Mouse (Mus musculus): ENCODE data around the gene Aldh4a1. TPM values are rescaled to one million over a fixed set of nuclear protein-coding genes. Genes with fewer than 3 reads are reported as not detected.

Gene Aldh4a1
- 1.2 TPM for polyA plus RNA-seq (2014; fragmentation: Illumina TruSeq; extraction: RNeasy Lipid Tissue Mini Kit (QIAGEN cat#74804); ENCODE audit: low read depth, low replicate concordance)

DNA sequence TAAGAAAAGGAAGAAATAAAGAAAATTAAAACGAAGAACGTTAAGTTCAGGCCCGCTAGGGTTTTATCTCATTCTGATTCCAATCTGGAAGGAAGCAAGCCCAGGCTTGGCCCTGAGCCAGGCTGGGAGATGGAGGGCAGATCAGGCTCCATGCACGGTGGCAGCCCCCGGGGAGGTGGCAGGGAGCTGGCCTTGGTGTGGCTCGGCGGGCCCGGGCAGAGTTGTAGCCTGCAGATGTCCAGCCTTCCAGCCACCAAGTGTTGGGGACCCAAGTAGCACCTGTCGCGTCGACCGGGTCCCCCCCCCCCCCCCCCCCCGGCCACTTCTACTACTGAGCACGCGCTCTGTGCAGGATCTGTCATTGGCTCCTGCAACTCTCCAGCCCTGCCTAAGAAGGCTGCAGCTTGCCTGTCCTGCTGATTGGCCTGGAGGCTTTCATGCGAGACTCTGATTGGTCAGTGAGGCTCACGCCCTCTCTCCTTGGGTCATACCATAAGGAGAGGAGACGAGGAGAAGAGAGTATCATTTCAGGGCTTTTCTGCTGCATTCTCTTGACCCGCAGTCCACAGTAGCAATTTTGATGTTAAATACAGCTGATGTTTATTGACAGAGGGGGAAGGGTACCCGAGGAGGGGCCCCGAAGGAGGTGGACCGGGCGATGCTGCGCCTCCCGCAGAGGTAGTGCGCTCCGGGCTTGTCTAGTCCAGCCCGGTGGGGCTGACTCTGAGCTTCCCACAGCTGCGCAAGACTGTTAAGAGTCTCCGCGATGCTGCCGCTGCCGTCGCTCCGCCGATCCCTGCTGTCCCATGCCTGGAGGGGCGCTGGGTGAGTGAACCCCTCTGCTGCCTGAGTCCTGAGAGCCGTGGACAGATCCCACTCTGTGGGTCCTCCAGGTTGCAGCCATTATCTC lies at the start of gene Aldh4a1:
Gene Aldh4a1, plus strand, starts transcription at position 494 of the 910 bp plus-strand sequence.

DNA sequence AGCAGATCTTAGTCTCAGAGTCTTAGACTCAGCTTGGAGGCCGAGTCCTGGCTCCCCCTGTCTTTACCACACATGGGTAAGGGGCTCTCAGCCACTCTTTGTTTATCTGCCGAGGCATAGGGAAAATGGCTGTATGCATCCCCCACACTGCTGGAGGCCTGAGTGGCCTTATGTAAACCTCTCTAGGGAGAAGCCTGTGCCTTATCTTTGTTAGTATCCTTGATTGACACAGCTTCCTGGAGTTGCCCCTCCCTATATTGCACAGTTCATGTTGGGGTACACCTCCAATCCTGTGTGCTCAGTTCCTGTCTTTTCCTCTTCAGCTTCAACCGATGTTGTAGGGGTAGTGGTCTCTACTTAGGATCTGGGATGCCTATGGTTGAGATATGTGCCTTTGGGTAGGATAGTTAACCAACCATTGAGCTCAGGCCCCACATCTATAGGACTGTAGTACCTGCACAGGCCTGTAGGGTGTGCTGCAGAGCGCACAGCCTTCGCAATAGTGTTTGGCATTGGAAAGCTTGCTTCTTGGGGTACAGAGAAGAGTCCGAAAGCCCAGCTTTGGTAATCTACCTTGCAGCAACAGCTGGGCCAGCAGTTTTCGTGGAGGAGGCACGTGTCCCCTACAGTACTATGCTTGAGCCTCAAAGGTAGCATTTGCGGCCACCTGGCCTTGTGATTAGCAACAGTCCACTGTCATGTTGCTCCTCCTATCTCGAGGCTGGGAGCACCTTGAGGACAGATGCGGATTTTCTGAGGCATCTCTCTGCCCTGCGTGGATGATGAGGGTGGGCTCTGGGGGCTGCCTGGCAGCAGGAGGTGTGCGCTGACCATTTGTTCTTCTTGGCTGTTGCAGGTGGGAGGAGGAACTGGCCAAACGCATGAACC lies 20.1 kb upstream of the Aldh4a1 start, which contains the start of gene Gm21969:
Gene Gm21969, plus strand, starts transcription at position 830 of the 888 bp plus-strand sequence.

DNA sequence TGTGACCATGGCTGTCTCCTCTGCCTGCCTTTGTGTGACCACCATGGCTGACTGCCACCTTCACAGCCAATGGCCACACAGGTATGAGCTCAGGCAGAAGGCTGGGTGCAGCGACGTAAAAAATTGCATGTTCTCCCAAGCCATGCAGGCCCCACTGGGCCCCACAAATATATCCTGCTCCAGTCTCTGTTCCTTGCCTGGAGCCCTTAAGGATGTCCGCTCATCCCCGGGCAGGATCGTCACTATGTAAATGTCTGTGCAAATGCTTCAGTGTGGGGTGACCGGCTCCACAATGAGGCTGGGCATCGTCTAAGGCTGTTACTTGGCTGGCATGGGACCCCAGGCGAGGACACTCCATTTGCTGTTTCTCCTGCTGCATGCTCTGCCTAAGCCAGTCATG lies 30.6 kb downstream of the Aldh4a1 start, which contains the start of gene Tas1r2:
Gene Tas1r2, plus strand, starts transcription at position 301 of the 400 bp plus-strand sequence.

Other genes with a start within 250 kb of the Aldh4a1 start
- 1.2 TPM for gene Iffo2, start 92.3 kb upstream of the Aldh4a1 start, polyA plus RNA-seq (2014; fragmentation: Illumina TruSeq; extraction: RNeasy Lipid Tissue Mini Kit (QIAGEN cat#74804); ENCODE audit: low read depth, low replicate concordance)
- not detected for gene Gm21969, start 19.7 kb upstream of the Aldh4a1 start, polyA plus RNA-seq (2014; fragmentation: Illumina TruSeq; extraction: RNeasy Lipid Tissue Mini Kit (QIAGEN cat#74804); ENCODE audit: low read depth, low replicate concordance)
- not detected for gene Tas1r2, start 30.7 kb downstream of the Aldh4a1 start, polyA plus RNA-seq (2014; fragmentation: Illumina TruSeq; extraction: RNeasy Lipid Tissue Mini Kit (QIAGEN cat#74804); ENCODE audit: low read depth, low replicate concordance)
- gene Pax7, start 210.7 kb downstream of the Aldh4a1 start, polyA plus RNA-seq (2014; fragmentation: Illumina TruSeq; extraction: RNeasy Lipid Tissue Mini Kit (QIAGEN cat#74804); ENCODE audit: low read depth, low replicate concordance), result not detected

All from testis, adult 10 weeks (tissue).